Mouse (Mus musculus): Measurements from ENCODE around the gene Fgfr2. TPM values are rescaled to one million over a fixed set of nuclear protein-coding genes. Genes with fewer than 3 reads are reported as not detected.
"Not testable (repeated sequence)": the region's sequence is repeated elsewhere in the genome, so short reads cannot be mapped to it uniquely, and the experiment has no call there.

Fgfr2 gene
- total RNA-seq, 2 experiments from 2014 or later = 35.8 to 40.8 TPM

- intact Hi-C loops (cut with DNase I) = no loop called here
- no peak for DNase-seq
These were observed 439.2 kb downstream of the Fgfr2 start for GRCm38 (mm10) chr7:132683923-132684322.

- DNase-seq = peak; percentile 66
- intact Hi-C loops (cut with DNase I) = no loop called here
These were observed 440.2 kb downstream of the Fgfr2 start for GRCm38 (mm10) chr7:132682901-132683300.

- DNase-seq = no peak
- intact Hi-C loops (cut with DNase I) = no loop called here
These were observed 440.8 kb downstream of the Fgfr2 start for GRCm38 (mm10) chr7:132682336-132682735.

- DNase-seq = no peak
- intact Hi-C loops (cut with DNase I) = no loop called here
These were observed 441.3 kb downstream of the Fgfr2 start for GRCm38 (mm10) chr7:132681831-132682230.

GRCm38 (mm10) chr7:132681296-132681695 lies 441.9 kb downstream of the Fgfr2 start:
- peak; percentile 73 for DNase-seq
- intact Hi-C loops (cut with DNase I) = no loop called here

GRCm38 (mm10) chr7:132679549-132679948 lies 443.6 kb downstream of the Fgfr2 start:
- DNase-seq = no peak
- intact Hi-C loops (cut with DNase I) = no loop called here

- peak; percentile 80 for DNase-seq
- intact Hi-C loops (cut with DNase I) = no loop called here
These were observed 444.0 kb downstream of the Fgfr2 start for GRCm38 (mm10) chr7:132679117-132679516.

GRCm38 (mm10) chr7:132675922-132676321 lies 447.2 kb downstream of the Fgfr2 start:
- intact Hi-C loops (cut with DNase I) = no loop called here
- DNase-seq = no peak

- peak; percentile 67 for DNase-seq
- intact Hi-C loops (cut with DNase I) = no loop called here
These were observed 449.0 kb downstream of the Fgfr2 start for GRCm38 (mm10) chr7:132673931-132674755.

GRCm38 (mm10) chr7:132672481-132672959 lies 450.6 kb downstream of the Fgfr2 start:
- intact Hi-C loops (cut with DNase I) = no loop called here
- no peak for DNase-seq

GRCm38 (mm10) chr7:132670863-132671165 lies 452.3 kb downstream of the Fgfr2 start:
- no peak for DNase-seq
- intact Hi-C loops (cut with DNase I) = no loop called here

GRCm38 (mm10) chr7:132669999-132670862 lies 452.9 kb downstream of the Fgfr2 start:
- no peak for DNase-seq
- intact Hi-C loops (cut with DNase I) = no loop called here

GRCm38 (mm10) chr7:132668604-132669003 lies 454.5 kb downstream of the Fgfr2 start:
- intact Hi-C loops (cut with DNase I) = no loop called here
- no peak for DNase-seq

GRCm38 (mm10) chr7:132666516-132666915 lies 456.6 kb downstream of the Fgfr2 start:
- intact Hi-C loops (cut with DNase I) = no loop called here
- DNase-seq = no peak

GRCm38 (mm10) chr7:132665664-132666382 lies 457.3 kb downstream of the Fgfr2 start:
- intact Hi-C loops (cut with DNase I) = no loop called here
- DNase-seq = no peak

- no peak for DNase-seq
- intact Hi-C loops (cut with DNase I) = no loop called here
These were observed 458.3 kb downstream of the Fgfr2 start for GRCm38 (mm10) chr7:132664815-132665214.

- DNase-seq; intact Hi-C loops (cut with DNase I): not testable (repeated sequence)
These were observed 460.3 kb downstream of the Fgfr2 start for GRCm38 (mm10) chr7:132662831-132663230.

- intact Hi-C loops (cut with DNase I) = loop anchor here (10.0 kb wide), 1 partner anchor 345 kb away; no protein-coding TSS in a partner anchor
- no peak for DNase-seq
These were observed 463.5 kb downstream of the Fgfr2 start for GRCm38 (mm10) chr7:132659633-132660032.

- no peak for DNase-seq
- intact Hi-C loops (cut with DNase I) = loop anchor here (10.0 kb wide), 1 partner anchor 346 kb away; no protein-coding TSS in a partner anchor
These were observed 464.5 kb downstream of the Fgfr2 start for GRCm38 (mm10) chr7:132658688-132659087.

- DNase-seq = no peak
- intact Hi-C loops (cut with DNase I) = loop anchor here (10.0 kb wide), 1 partner anchor 347 kb away; no protein-coding TSS in a partner anchor
These were observed 465.1 kb downstream of the Fgfr2 start for GRCm38 (mm10) chr7:132658058-132658450.

All from left cerebral cortex, postnatal 4 days (tissue).